In the genomic region with DNA sequence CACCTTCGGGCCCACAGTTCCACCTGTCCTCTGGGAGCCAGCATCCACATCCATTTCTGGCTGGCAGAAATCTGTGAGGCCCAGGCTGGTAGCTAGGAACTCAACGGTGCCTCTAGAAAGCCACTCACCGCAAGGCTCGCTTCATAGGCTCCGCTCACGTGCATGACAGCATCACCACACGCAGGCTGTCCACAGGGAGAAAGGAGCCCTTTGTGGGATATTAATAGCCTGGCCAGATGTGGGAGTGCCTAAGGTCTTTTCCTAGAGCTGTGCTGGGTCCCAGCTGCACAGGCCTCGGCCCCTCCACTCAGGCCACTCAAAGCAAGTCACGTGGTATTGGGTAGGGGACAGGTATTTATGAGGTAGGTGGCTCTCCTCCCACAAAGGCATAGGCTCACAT, we compare ENCODE assay signal across 16 mouse cellular contexts. TPM values are rescaled to one million over a fixed set of nuclear protein-coding genes. Genes with fewer than 3 reads are reported as not detected.
DNase-seq lines count a peak whose midpoint lies in the region; ATAC-seq and TF ChIP-seq lines count a peak whose summit lies in the region.
"Had no signal": no experiment of that assay in that cellular context is flagged by ENCODE, and none has a peak within 500 bp of the region (broad histone marks: within the 10 kb centered on the region; RNA-seq: fewer than 3 reads in every experiment).

No protein-coding gene starts in this region.

- no peaks in the 10 kb centered on the region for H3K27me3 ChIP-seq in heart, embryonic 10.5 days (ENCODE audit: insufficient read depth, poor library complexity, severe bottlenecking)
- H3K27me3 ChIP-seq in hindbrain, embryonic 11.5 days (ENCODE audit: control insufficient read depth, insufficient read depth, low read length), result no peaks in the 10 kb centered on the region
- H3K27me3 ChIP-seq in hindbrain, embryonic 16.5 days (replicated peaks; ENCODE audit: control insufficient read depth, insufficient read depth, low read length), result no peaks in the 10 kb centered on the region
- no peaks in the 10 kb centered on the region for H3K27me3 ChIP-seq in neural tube, embryonic 13.5 days
- no peaks in the 10 kb centered on the region for H3K27me3 ChIP-seq in neural tube, embryonic 15.5 days (replicated peaks)
- H3K27me3 ChIP-seq: stomach, embryonic 15.5 days had no signal

- no peak overlapping the region for H3K4me2 ChIP-seq in hindbrain, embryonic 11.5 days (replicated peaks; ENCODE audit: low read depth, low read length)
- H3K4me2 ChIP-seq in hindbrain, embryonic 16.5 days (ENCODE audit: low read length), result no peak overlapping the region
- no peak overlapping the region for H3K4me2 ChIP-seq in neural tube, embryonic 13.5 days
- no peak overlapping the region for H3K4me2 ChIP-seq in neural tube, embryonic 15.5 days
- H3K4me2 ChIP-seq: stomach, embryonic 15.5 days had no signal

- peak overlapping the region; percentile 50; the same call in 1 of the 2 replicates for H3K27ac ChIP-seq in heart, embryonic 10.5 days
- no peak overlapping the region for H3K27ac ChIP-seq in hindbrain, embryonic 11.5 days (ENCODE audit: low read depth, low read length)
- no peak overlapping the region for H3K27ac ChIP-seq in hindbrain, embryonic 16.5 days (ENCODE audit: low read depth, low read length)
- peak overlapping the region; percentile 13; the same call in 1 of the 2 replicates for H3K27ac ChIP-seq in neural tube, embryonic 13.5 days (replicated peaks)
- H3K27ac ChIP-seq in neural tube, embryonic 15.5 days (replicated peaks), result no peak overlapping the region
- peak overlapping the region; percentile 79 for H3K27ac ChIP-seq in olfactory bulb, adult 2 months (ENCODE audit: insufficient read depth, low read depth, low read length)
- H3K27ac ChIP-seq: liver, embryonic 14.5 days; stomach, embryonic 15.5 days had no signal

- peaks cover 77% of the 10 kb centered on the region for H3K4me1 ChIP-seq in heart, embryonic 10.5 days
- H3K4me1 ChIP-seq in hindbrain, embryonic 11.5 days (replicated peaks; ENCODE audit: control insufficient read depth, insufficient read depth, low read length), result peaks cover 18% of the 10 kb centered on the region
- H3K4me1 ChIP-seq in hindbrain, embryonic 16.5 days (ENCODE audit: control insufficient read depth, insufficient read depth, low read depth, low read length), result peaks cover 13% of the 10 kb centered on the region
- H3K4me1 ChIP-seq in neural tube, embryonic 13.5 days (replicated peaks), result peaks cover 56% of the 10 kb centered on the region
- H3K4me1 ChIP-seq in neural tube, embryonic 15.5 days, result peaks cover 18% of the 10 kb centered on the region
- peaks cover 76% of the 10 kb centered on the region for H3K4me1 ChIP-seq in olfactory bulb, adult 2 months (ENCODE audit: control insufficient read depth, insufficient read depth, low read length)

- H3K36me3 ChIP-seq in heart, embryonic 10.5 days, result no peaks in the 10 kb centered on the region
- H3K36me3 ChIP-seq in hindbrain, embryonic 11.5 days (ENCODE audit: control insufficient read depth, insufficient read depth, low read length), result no peaks in the 10 kb centered on the region
- no peaks in the 10 kb centered on the region for H3K36me3 ChIP-seq in hindbrain, embryonic 16.5 days (ENCODE audit: control insufficient read depth, insufficient read depth, low read length)
- H3K36me3 ChIP-seq in neural tube, embryonic 13.5 days, result no peaks in the 10 kb centered on the region
- H3K36me3 ChIP-seq in neural tube, embryonic 15.5 days, result no peaks in the 10 kb centered on the region
- H3K36me3 ChIP-seq: stomach, embryonic 15.5 days had no signal

- TF ChIP-seq CTCF in olfactory bulb, adult 2 months (IDR thresholded peaks at IDR 0.05; ENCODE audit: insufficient read depth, low read depth, low read length), result no peak

- no peak overlapping the region for H3K9ac ChIP-seq in hindbrain, embryonic 11.5 days (ENCODE audit: low read depth, low read length)
- no peak overlapping the region for H3K9ac ChIP-seq in hindbrain, embryonic 16.5 days (ENCODE audit: low read depth, low read length)
- no peak overlapping the region for H3K9ac ChIP-seq in neural tube, embryonic 13.5 days
- no peak overlapping the region for H3K9ac ChIP-seq in neural tube, embryonic 15.5 days (replicated peaks)
- H3K9ac ChIP-seq: liver, embryonic 14.5 days; stomach, embryonic 15.5 days had no signal

- no peak for TF ChIP-seq POLR2A in olfactory bulb, adult 2 months (IDR thresholded peaks at IDR 0.05; ENCODE audit: insufficient read depth, low read depth, low read length)

- ATAC-seq in hindbrain, embryonic 11.5 days (ENCODE audit: low FRiP score), result 0 out of 2 replicates have a peak, but pooled peaks have one; percentile 13
- no peak for ATAC-seq in hindbrain, embryonic 16.5 days
- no peak for ATAC-seq in neural tube, embryonic 13.5 days (ENCODE audit: low read depth)
- ATAC-seq in neural tube, embryonic 15.5 days (ENCODE audit: low FRiP score), result no peak

- DNase-seq in heart, embryonic 10.5 days (ENCODE audit: low spot score), result no peak
- no peak for DNase-seq in heart, adult 8-10 months (ENCODE audit: low spot score)
- DNase-seq in hindbrain, embryonic 11.5 days (ENCODE audit: low spot score), result no peak
- no peak for DNase-seq in cerebellum, postnatal 4 days (ENCODE audit: low spot score in 2 of 2)
- DNase-seq: cerebellum, adult 8-10 months; gastrocnemius, postnatal 25 days; lung, postnatal 10 days; right cerebral cortex, postnatal 4 days; thymus, postnatal 14 days had no signal

- 41% methylated on average over 9 of the region's 9 CpGs for WGBS in heart, embryonic 10.5 days
- WGBS in hindbrain, embryonic 11.5 days, result 69% methylated on average over 9 of the region's 9 CpGs
- WGBS in hindbrain, embryonic 16.5 days, result 70% methylated on average over 9 of the region's 9 CpGs
- 64% methylated on average over 9 of the region's 9 CpGs for WGBS in neural tube, embryonic 13.5 days
- whole genome bisulfite sequencing in neural tube, embryonic 15.5 days, result 58% methylated on average over 9 of the region's 9 CpGs
- 57% methylated on average over 9 of the region's 9 CpGs for WGBS in olfactory bulb, adult 2 months

- H3K9me3 ChIP-seq in heart, embryonic 10.5 days, result no peaks in the 10 kb centered on the region
- no peaks in the 10 kb centered on the region for H3K9me3 ChIP-seq in hindbrain, embryonic 11.5 days (ENCODE audit: control insufficient read depth, low read length)
- no peaks in the 10 kb centered on the region for H3K9me3 ChIP-seq in hindbrain, embryonic 16.5 days (ENCODE audit: control insufficient read depth, low read length)
- H3K9me3 ChIP-seq in neural tube, embryonic 13.5 days, result no peaks in the 10 kb centered on the region
- H3K9me3 ChIP-seq in neural tube, embryonic 15.5 days (replicated peaks), result no peaks in the 10 kb centered on the region
- H3K9me3 ChIP-seq: stomach, embryonic 15.5 days had no signal

- no peak overlapping the region for H3K4me3 ChIP-seq in heart, embryonic 10.5 days
- no peak overlapping the region for H3K4me3 ChIP-seq in hindbrain, embryonic 11.5 days (ENCODE audit: low read depth, low read length)
- H3K4me3 ChIP-seq in hindbrain, embryonic 16.5 days (ENCODE audit: low read length), result no peak overlapping the region
- no peak overlapping the region for H3K4me3 ChIP-seq in neural tube, embryonic 13.5 days
- H3K4me3 ChIP-seq in neural tube, embryonic 15.5 days (replicated peaks), result no peak overlapping the region
- no peak overlapping the region for H3K4me3 ChIP-seq in olfactory bulb, adult 2 months (ENCODE audit: insufficient read depth, low read depth, low read length)
- H3K4me3 ChIP-seq: erythroblast, embryonic 14.5 days; stomach, embryonic 15.5 days had no signal

RNA-seq across cellular contexts. Expression of a gene that starts 35.1 kb away (rescaled TPM):
- polyA plus RNA-seq in heart, embryonic 10.5 days (2016; fragmentation: Nextera tagmentation; extraction: Ambion mirVana), result 8.7 and 13.1 TPM in 2 replicates
- total RNA-seq in heart, adult 8-10 months (2022), result 10 to 100 TPM; 56.5 to 72.3 (median 68.6) TPM
- 3.9 and 5.2 TPM in 2 replicates for polyA plus RNA-seq in hindbrain, embryonic 11.5 days (2014; fragmentation: Nextera tagmentation; extraction: Ambion mirVana)
- 14.3 and 17.9 TPM in 2 replicates for polyA plus RNA-seq in hindbrain, embryonic 16.5 days (2015; fragmentation: Nextera tagmentation; extraction: Ambion mirVana)
- polyA plus RNA-seq in neural tube, embryonic 13.5 days (2015; fragmentation: Nextera tagmentation; extraction: Ambion mirVana), result 14.3 TPM in 2 replicates
- 15.2 and 17.9 TPM in 2 replicates for polyA plus RNA-seq in neural tube, embryonic 15.5 days (2015; fragmentation: Nextera tagmentation; extraction: Ambion mirVana)
- 104 TPM in 1 of 2 replicates, not detected in the other for polyA plus RNA-seq in olfactory bulb, adult 2 months (2012; ENCODE audit: insufficient read depth, insufficient read length, low replicate concordance, missing spikeins)

Comparison
In these comparisons a context has a peak if more than half of its experiments do, and no peak if none do; other contexts are left out.
1. H3K27ac ChIP-seq: peak in heart, embryonic 10.5 days (single experiment), neural tube, embryonic 13.5 days (single experiment) and olfactory bulb, adult 2 months (single experiment); none in hindbrain, embryonic 11.5 days (single experiment), hindbrain, embryonic 16.5 days (single experiment) and neural tube, embryonic 15.5 days (single experiment).